Mouse (Mus musculus): ENCODE measurements around the gene Gm44503.
A peak's percentile ranks its signal among the peaks of the same experiment; 100 is the strongest.

- TF ChIP-seq EP300 (IDR thresholded peaks at IDR 0.05; ENCODE audit: low read depth in 1 of 2, low read length in 2 of 2) (no peak), POLR2A (IDR thresholded peaks at IDR 0.05; ENCODE audit: control insufficient read depth in 1 of 2, insufficient read depth in 1 of 2, low read depth in 1 of 2, low read length in 2 of 2, poor library complexity in 1 of 2) (peak in 1 of 2 experiments; percentile 61; a peak in 2 of 4 replicates)
These were observed 3.3 kb downstream of the Gm44503 start for GRCm38 (mm10) chr9:72961959-72962358.

Data from MEL (cell line).